Mouse (Mus musculus) myocyte (in vitro differentiated cells): ENCODE measurements at regions not wholly inside any gene's neighbourhood (a gene's known extent, or its start where the extent isn't known, plus 50 kb on each side); places are given as distances from the start of the nearest gene placed in this dataset.

ENCODE experiments used
- H3K27me3 ChIP-seq: one replicate; pipeline ENCODE4 v1.6.1; 2011; ENCODE audit not compliant: control insufficient read depth, insufficient read depth, insufficient read length
- H3K36me3 ChIP-seq: one replicate; pipeline ENCODE4 v1.6.1; 2011; ENCODE audit not compliant: control insufficient read depth, insufficient read depth
- H3K4me2 ChIP-seq: one replicate; pipeline ENCODE4 v1.6.1; 2011; ENCODE audit warnings: low read depth, control low read depth
- H3K4me3 ChIP-seq: one replicate; pipeline ENCODE4 v1.5.1; 2011; ENCODE audit warnings: mild to moderate bottlenecking, control low read depth, moderate library complexity
- H3K79me2 ChIP-seq: one replicate; pipeline ENCODE4 v1.6.1; 2011; ENCODE audit not compliant: control insufficient read depth, insufficient read depth
- H3ac ChIP-seq: one replicate; pipeline ENCODE4 v1.6.1; 2011; ENCODE audit not compliant: control insufficient read depth, insufficient read length
- CEBPB ChIP-seq: IDR thresholded peaks from 2 replicates; pipeline ENCODE4 v1.6.1; 2011; ENCODE audit warnings: mild to moderate bottlenecking, moderate library complexity; ENCODE audit not compliant: poor library complexity, insufficient read depth, severe bottlenecking
- E2F4 ChIP-seq: IDR thresholded peaks from one replicate; pipeline ENCODE4 v1.6.1; 2011; ENCODE audit warnings: mild to moderate bottlenecking, control low read depth, moderate library complexity; ENCODE audit not compliant: insufficient read depth
- MAX ChIP-seq: IDR thresholded peaks from one replicate; pipeline ENCODE4 v1.6.1; 2011; ENCODE audit warnings: low read depth, mild to moderate bottlenecking, control low read depth
- MYOD1 ChIP-seq, 3 experiments: IDR thresholded peaks; one replicate each; pipeline ENCODE4 v1.6.1; 2011; ENCODE audit warnings: control low read depth in 2 of 3, low read depth in 2 of 3, mild to moderate bottlenecking in 2 of 3, moderate library complexity in 1 of 3; ENCODE audit not compliant: insufficient read length in 2 of 3, control insufficient read depth in 1 of 3
- MYOG ChIP-seq, 3 experiments: IDR thresholded peaks; one replicate each; pipeline ENCODE4 v1.6.1; 2011; ENCODE audit warnings: control low read depth in 2 of 3, low read depth in 2 of 3, mild to moderate bottlenecking in 2 of 3; ENCODE audit not compliant: insufficient read length in 2 of 3, control insufficient read depth in 1 of 3, insufficient read depth in 1 of 3
- POLR2A ChIP-seq: IDR thresholded peaks from one replicate; pipeline ENCODE4 v1.6.1; 2011; ENCODE audit warnings: low read depth, mild to moderate bottlenecking, control low read depth, moderate library complexity; ENCODE audit not compliant: insufficient read length
- POLR2AphosphoS2 ChIP-seq: IDR thresholded peaks from one replicate; pipeline ENCODE4 v1.6.1; 2011; ENCODE audit warnings: low read depth, control low read depth; ENCODE audit not compliant: insufficient read length
- REST ChIP-seq: IDR thresholded peaks from one replicate; pipeline ENCODE4 v1.6.1; 2011; ENCODE audit warnings: mild to moderate bottlenecking, control low read depth, moderate library complexity; ENCODE audit not compliant: insufficient read depth, insufficient read length
- SRF ChIP-seq: IDR thresholded peaks from one replicate; pipeline ENCODE4 v1.6.1; 2011; ENCODE audit warnings: low read depth; ENCODE audit not compliant: control insufficient read depth, insufficient read length
- TCF12 ChIP-seq: IDR thresholded peaks from one replicate; pipeline ENCODE4 v1.6.1; 2011; ENCODE audit warnings: mild to moderate bottlenecking, control low read depth; ENCODE audit not compliant: poor library complexity, insufficient read depth, severe bottlenecking
- TCF3 ChIP-seq: IDR thresholded peaks from one replicate; pipeline ENCODE4 v1.6.1; 2011; ENCODE audit warnings: low read depth, control low read depth; ENCODE audit not compliant: insufficient read length
- USF1 ChIP-seq: IDR thresholded peaks from one replicate; pipeline ENCODE4 v1.6.1; 2011; ENCODE audit warnings: low read depth, mild to moderate bottlenecking, control low read depth, moderate library complexity

DNA sequence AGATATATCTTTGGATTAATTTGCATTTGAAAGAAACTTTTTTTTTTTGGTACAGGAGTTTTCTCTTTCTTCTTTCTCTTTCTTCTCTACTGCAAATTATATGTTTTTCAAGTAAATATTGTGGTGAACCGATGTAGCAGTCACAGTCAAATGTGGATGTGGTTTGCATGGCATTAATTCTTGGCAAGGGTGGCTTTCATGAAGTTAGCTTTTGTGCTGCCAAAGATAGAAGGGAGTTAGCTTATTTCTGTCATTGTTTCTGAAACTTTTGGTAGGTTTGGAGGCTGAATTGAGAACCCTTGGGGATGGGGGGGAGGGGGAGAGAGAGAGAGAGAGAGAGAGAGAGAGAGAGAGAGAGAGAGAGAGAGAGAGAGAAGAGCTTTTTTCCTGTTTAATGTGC lies 166.1 kb upstream of the Ubash3b start:
- Histone ChIP-seq H3K4me3 (no peak overlapping the region), H3K36me3 (no peaks in the 10 kb centered on the region), H3K4me2 (peak overlapping the region; percentile 45), H3K27me3 (no peaks in the 10 kb centered on the region), H3K79me2 (no peaks in the 10 kb centered on the region), H3ac (no peak overlapping the region)
- TF ChIP-seq CEBPB = no peak
- no peak for TF ChIP-seq POLR2A
- no peak for TF ChIP-seq REST
- TF ChIP-seq TCF12 = no peak
- TF ChIP-seq USF1 = no peak
- TF ChIP-seq MYOD1 (IDR thresholded peaks at IDR 0.05; ENCODE audit: control insufficient read depth in 1 of 3, insufficient read length in 2 of 3, low read depth in 2 of 3) = no peak
- no peak for TF ChIP-seq POLR2AphosphoS2

DNA sequence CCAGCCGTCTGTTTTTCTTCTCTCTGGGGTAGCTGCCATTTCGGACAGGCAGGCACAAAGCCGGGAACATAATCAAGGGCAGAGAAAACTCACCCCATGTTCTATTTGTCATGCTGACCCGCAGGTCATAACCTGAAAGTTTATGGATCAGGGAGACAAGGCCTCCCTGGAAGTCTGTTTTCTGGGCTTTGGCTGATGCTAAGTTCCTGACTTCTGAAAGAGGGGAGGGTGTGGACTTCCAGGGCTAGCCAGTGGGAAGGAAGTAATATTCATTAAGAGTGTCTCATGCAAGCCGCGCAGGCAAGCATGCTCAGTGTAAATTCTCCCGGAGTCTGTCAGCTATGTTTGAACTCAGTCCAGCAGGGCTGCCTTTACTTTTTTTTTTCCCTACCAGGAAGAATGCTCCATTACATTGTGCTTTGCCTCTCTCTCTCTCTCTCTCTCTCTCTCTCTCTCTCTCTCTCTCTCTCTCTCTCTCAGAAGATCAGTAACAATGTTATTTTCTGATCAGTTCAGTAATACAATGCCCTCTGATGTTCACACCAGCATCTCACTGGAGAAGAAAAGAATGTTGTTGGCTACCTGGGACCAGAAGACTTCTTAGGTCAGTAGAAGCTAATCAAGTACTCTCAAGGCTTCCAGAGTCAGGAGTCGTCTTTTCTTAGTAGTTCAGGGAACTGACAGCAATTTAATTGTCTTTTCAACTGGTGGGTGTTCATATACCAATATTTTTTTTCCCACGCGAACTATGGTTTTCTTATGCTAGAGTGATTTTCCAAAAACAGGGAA lies 165.5 kb upstream of the Ubash3b start:
- Histone ChIP-seq H3K27me3 (no peaks in the 10 kb centered on the region), H3K4me2 (peak overlapping the region; percentile 42), H3ac (no peak overlapping the region), H3K36me3 (no peaks in the 10 kb centered on the region), H3K79me2 (no peaks in the 10 kb centered on the region), H3K4me3 (no peak overlapping the region)
- TF ChIP-seq POLR2AphosphoS2 (no peak), USF1 (no peak), REST (no peak)

DNA sequence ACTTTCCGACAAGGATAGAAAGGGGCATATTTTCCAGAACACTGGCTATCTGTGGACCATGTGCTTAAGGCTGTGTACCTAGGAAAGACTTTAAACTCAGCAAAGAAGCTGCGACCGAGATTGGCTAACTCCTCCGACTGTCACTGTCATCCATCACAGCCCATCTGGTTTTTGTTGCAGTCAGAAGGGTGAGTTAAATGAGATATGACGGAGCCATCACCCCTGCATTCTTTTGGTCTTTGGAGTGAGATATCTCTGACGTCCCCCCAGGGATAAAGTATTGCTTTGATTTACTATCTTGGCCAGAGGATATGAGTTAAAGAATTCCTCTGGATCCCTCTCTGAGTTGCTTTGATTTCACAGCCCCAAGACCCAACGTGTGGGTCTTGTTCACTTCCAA lies 160.0 kb upstream of the Ubash3b start:
- H3ac ChIP-seq = no peak overlapping the region
- H3K79me2 ChIP-seq = no peaks in the 10 kb centered on the region
- no peaks in the 10 kb centered on the region for H3K27me3 ChIP-seq
- no peak overlapping the region for H3K4me2 ChIP-seq
- no peaks in the 10 kb centered on the region for H3K36me3 ChIP-seq
- no peak overlapping the region for H3K4me3 ChIP-seq
- TF ChIP-seq TCF12 (no peak), POLR2A (no peak), TCF3 (no peak), MYOD1 (IDR thresholded peaks at IDR 0.05; ENCODE audit: control insufficient read depth in 1 of 3, insufficient read length in 2 of 3, low read depth in 2 of 3) (no peak), MYOG (IDR thresholded peaks at IDR 0.05; ENCODE audit: control insufficient read depth in 1 of 3, insufficient read depth in 1 of 3, insufficient read length in 2 of 3, low read depth in 2 of 3) (no peak), E2F4 (no peak), POLR2AphosphoS2 (no peak), MAX (no peak), REST (no peak), CEBPB (no peak), USF1 (no peak)

DNA sequence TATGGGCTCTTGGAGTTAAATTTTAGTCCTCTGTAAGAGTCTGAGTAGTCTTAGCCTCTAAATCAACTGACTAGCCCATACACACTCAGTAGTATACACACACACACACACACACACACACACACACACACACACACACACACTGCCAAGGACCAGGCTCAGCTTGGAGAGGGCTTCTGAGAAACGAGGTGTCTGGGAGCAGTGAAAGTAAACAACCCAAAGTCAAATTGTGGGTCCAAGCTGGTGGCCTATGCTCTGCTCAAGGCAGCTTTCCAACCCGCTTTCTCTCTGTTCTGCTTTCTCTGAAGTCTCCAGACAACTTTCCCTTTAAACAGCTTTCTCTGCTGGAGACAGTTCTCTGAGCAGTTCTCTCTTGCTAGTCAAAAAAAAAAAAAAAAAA lies 157.6 kb upstream of the Ubash3b start:
- Histone ChIP-seq H3K4me3 (no peak overlapping the region), H3ac (no peak overlapping the region), H3K79me2 (no peaks in the 10 kb centered on the region), H3K4me2 (no peak overlapping the region), H3K27me3 (no peaks in the 10 kb centered on the region), H3K36me3 (no peaks in the 10 kb centered on the region)
- TF ChIP-seq USF1 (no peak), MYOD1 (IDR thresholded peaks at IDR 0.05; ENCODE audit: control insufficient read depth in 1 of 3, insufficient read length in 2 of 3, low read depth in 2 of 3) (no peak), CEBPB (no peak), TCF3 (no peak), TCF12 (no peak), POLR2AphosphoS2 (no peak), MAX (no peak), E2F4 (no peak), REST (no peak), MYOG (IDR thresholded peaks at IDR 0.05; ENCODE audit: control insufficient read depth in 1 of 3, insufficient read depth in 1 of 3, insufficient read length in 2 of 3, low read depth in 2 of 3) (no peak), SRF (no peak)

DNA sequence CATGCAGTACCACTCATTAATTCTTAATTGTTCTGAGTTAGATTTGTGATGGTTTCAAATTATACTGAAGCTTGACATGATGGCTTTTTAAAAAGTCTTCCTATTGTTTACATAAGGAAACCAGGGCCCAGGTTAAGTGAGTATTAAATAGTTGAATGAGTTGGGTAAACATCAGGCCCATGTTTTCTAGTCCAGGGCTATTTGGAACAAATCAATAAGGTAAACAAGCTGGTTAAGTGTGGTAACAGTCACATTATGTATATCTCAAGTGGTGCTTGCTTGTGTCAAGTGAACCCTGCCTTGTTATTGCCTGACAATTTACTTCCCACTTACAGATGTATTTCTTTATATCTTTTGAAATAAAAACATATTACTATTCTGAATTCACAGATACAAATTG lies 144.7 kb upstream of the Ubash3b start:
- H3K4me3 ChIP-seq = no peak overlapping the region
- no peaks in the 10 kb centered on the region for H3K79me2 ChIP-seq
- no peaks in the 10 kb centered on the region for H3K27me3 ChIP-seq
- TF ChIP-seq MYOG (IDR thresholded peaks at IDR 0.05; ENCODE audit: control insufficient read depth in 1 of 3, insufficient read depth in 1 of 3, insufficient read length in 2 of 3, low read depth in 2 of 3) (no peak), SRF (no peak), POLR2AphosphoS2 (no peak), MYOD1 (IDR thresholded peaks at IDR 0.05; ENCODE audit: control insufficient read depth in 1 of 3, insufficient read length in 2 of 3, low read depth in 2 of 3) (no peak), POLR2A (no peak), MAX (no peak), TCF3 (no peak), USF1 (no peak), E2F4 (no peak)
- H3ac ChIP-seq = no peak overlapping the region
- H3K36me3 ChIP-seq = no peaks in the 10 kb centered on the region
- H3K4me2 ChIP-seq = no peak overlapping the region
